Mouse (Mus musculus) T-helper 1 cell (primary cell): Measurements from ENCODE around the gene Olfr1056.
"Not testable (repeated sequence)": the region's sequence is repeated elsewhere in the genome, so short reads cannot be mapped to it uniquely, and the experiment has no call there.

Source experiments
- in situ Hi-C: fragments of 300-600 bp; cut with MboI, MseI; formaldehyde crosslinking; loops from one replicate; pipeline ENCODE4 v1.15.1; 2025; ENCODE audit warnings: high pct_unique_total_duplicates

Gene Olfr1056

DNA sequence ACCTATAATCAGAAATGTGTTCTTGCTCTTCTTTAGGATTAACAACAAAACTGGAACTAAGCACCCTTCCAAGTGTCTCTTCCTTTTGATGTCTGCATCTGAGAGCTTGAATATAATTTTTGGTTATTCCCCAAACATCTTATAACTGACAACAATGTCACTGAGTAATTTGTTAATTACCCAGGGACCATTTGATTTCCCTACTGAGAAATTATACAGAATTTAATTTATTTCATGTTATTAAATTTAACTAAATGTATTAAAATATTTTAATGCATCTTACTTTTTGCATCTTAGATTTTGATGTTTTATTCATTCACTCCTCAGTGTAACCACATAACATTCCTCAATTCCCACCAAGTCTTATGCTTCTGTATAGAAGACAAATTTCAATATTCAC, at the start of gene Olfr1056:
Olfr1056 (minus strand) TSS at position 101 of the 400 bp plus-strand sequence.
- in situ Hi-C loops, result no loop called here

DNA sequence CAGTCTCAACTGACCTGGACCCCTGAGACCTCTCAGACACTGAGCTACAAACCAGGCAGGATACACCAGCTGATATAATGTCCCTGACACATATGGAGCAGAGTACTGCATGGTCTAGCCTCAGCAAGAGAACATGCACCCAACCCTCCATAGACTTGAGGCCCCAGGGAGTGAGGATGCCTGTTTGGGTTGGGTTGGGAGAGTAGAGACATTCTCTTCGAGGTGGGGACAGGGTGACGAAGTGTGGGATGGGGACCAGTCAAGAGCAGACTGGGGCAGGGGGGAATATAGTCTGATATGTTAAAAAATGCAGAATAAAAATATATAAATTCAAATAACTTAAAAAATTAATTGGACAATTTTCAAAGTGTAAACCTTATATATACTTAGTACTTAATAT, 32.8 kb upstream of the Olfr1056 start:
- in situ Hi-C loops, result no loop called here

DNA sequence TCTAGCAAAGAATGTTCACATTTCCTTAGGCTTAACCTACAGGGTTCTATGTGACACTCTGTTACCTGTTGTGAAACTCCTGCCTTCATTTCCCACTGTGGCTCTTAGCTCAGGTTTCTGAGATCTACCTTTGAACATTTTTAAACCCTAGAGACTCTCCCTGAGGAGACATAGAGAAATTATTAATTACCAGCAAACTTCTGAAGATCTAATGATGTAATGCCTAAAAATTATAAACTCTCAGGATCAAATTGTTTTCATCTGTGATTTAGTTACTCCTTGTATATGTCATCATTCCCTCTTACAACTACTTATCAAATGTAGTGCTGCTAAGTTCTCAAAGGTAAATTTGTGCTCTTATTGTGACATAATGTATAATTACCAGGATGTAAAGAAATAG, 26.2 kb upstream of the Olfr1056 start, which contains the start of gene Olfr1058:
Olfr1058 (minus strand) TSS at position 101 of the 400 bp plus-strand sequence.
- in situ Hi-C loops, result not testable (repeated sequence)

- in situ Hi-C loops, result no loop called here
These were observed 16.0 kb upstream of the Olfr1056 start, which contains the start of gene Olfr1057 for GRCm38 (mm10) chr2:86378293-86378692. Gene Olfr1057 (minus strand): TSS chr2:86378393.

- in situ Hi-C loops, result not testable (repeated sequence)
These were observed 4.1 kb upstream of the Olfr1056 start for GRCm38 (mm10) chr2:86366342-86366741.

DNA sequence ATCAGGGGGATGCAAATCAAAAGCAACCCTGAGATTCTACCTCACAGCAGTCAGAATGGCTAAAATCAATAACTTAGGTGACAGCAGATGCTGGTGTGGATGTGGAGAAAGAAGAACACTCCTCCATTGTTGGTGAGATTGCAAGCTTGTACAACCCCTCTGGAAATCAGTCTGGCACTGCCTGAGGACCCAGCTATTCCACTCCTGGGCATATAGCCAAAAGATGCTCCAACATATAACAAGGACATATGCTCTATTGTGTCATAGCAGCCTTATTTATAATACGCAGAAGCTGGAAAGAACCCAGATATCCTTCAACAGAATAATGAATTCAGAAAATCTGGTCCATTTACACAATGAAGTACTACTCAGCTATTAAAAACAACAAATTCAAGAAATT, 10.5 kb downstream of the Olfr1056 start:
- in situ Hi-C loops, result not testable (repeated sequence)

DNA sequence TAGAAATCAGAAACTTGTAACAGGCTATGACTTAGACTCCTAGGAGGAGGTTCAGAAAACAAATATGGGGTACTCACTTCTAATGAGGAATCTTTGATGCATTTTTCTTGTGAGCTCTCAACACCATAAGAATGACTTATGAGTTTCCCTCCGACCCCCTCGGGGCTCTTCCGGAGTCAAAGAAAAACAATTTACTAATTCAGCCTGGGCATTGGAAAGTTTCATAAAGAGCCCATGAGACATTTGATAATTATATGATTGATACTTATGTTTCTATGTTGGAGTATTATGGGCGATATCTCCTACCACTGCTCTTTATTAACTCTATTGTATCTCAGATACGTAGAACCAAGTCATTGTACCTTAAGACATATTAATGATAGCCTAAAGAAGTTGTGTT, 12.1 kb downstream of the Olfr1056 start, which contains the start of gene Olfr1055:
Olfr1055 (minus strand) TSS at position 101 of the 400 bp plus-strand sequence.
- in situ Hi-C loops, result no loop called here

DNA sequence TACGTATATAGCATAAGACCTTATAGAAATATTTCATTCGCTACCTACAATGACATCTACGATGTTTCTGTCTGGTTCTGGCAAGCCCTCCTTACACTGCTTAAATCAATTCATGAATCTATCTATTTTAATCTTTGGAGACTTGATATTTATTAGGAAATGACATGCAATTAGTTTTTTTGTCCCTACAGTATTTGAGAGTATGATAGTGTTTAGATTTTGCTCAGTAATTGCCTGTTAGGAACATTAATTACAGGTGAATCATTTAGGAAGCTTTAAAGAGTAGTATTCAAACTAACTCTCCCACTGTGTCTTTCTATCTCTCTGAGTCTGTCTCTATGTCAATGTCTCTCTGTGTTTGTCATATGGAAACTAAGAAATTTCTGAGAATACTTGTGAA, 26.9 kb downstream of the Olfr1056 start, which contains the start of gene Olfr1054:
Olfr1054 (minus strand) TSS at position 101 of the 400 bp plus-strand sequence.
- in situ Hi-C loops, result no loop called here

DNA sequence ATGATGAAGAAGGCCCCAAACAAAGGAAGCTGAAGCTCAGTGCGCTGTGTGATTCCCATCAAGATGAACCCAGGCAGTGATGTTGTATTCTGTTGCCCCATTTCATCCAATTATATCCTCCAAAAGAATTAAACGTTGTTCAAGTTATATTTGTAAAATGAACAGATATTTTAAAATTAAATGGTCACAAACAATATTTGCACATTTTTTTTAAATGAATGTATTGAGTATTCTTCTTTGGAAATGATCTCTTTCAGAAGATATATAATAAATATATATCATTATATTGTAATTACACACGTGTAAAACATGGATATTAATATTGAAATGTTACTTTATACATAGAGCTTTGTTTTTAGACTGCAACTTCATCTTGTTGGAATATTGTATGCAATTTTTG, 47.1 kb downstream of the Olfr1056 start, which contains the start of gene Olfr1053:
Olfr1053 (minus strand) TSS at position 101 of the 400 bp plus-strand sequence.
- in situ Hi-C loops, result no loop called here
